Mouse (Mus musculus) monocyte, adult 2 months (primary cell): ENCODE measurements around the gene Fibcd1.

Experiments
- DNase-seq, 2 experiments: peaks; one replicate each; pipeline ENCODE4 v3.0.0; 2022; ENCODE audit warnings: low spot score in 2 of 2, low read depth in 1 of 2

The Fibcd1 gene

GRCm38 (mm10) chr2:31845896-31846691 is at the start of gene Fibcd1:
Gene Fibcd1, minus strand, starts transcription at chr2:31846005.
- no peak for DNase-seq

GRCm38 (mm10) chr2:31894221-31894870 is 48.5 kb upstream of the Fibcd1 start:
- no peak for DNase-seq

- DNase-seq: no peak
Measured at GRCm38 (mm10) chr2:31893110-31893669, 47.4 kb upstream of the Fibcd1 start.

GRCm38 (mm10) chr2:31891219-31891618 is 45.4 kb upstream of the Fibcd1 start:
- no peak for DNase-seq

GRCm38 (mm10) chr2:31888871-31889270 is 43.1 kb upstream of the Fibcd1 start:
- no peak for DNase-seq

GRCm38 (mm10) chr2:31887030-31887429 is 41.2 kb upstream of the Fibcd1 start, which contains the start of gene Lamc3:
Gene Lamc3, plus strand, starts transcription at chr2:31887291.
- DNase-seq: no peak

- DNase-seq: no peak
Measured at GRCm38 (mm10) chr2:31884806-31885205, 39.0 kb upstream of the Fibcd1 start.

- no peak for DNase-seq
Measured at GRCm38 (mm10) chr2:31883061-31883460, 37.3 kb upstream of the Fibcd1 start.

GRCm38 (mm10) chr2:31880868-31881267 is 35.1 kb upstream of the Fibcd1 start:
- DNase-seq: peak in 1 of 2 experiments; percentile 22

- DNase-seq: no peak
Measured at GRCm38 (mm10) chr2:31878610-31879009, 32.8 kb upstream of the Fibcd1 start.

GRCm38 (mm10) chr2:31876446-31876845 is 30.6 kb upstream of the Fibcd1 start:
- no peak for DNase-seq

GRCm38 (mm10) chr2:31874290-31874855 is 28.6 kb upstream of the Fibcd1 start:
- DNase-seq: no peak

GRCm38 (mm10) chr2:31870683-31871082 is 24.9 kb upstream of the Fibcd1 start:
- DNase-seq: no peak

GRCm38 (mm10) chr2:31869692-31870091 is 23.9 kb upstream of the Fibcd1 start:
- no peak for DNase-seq

GRCm38 (mm10) chr2:31868538-31869164 is 22.8 kb upstream of the Fibcd1 start:
- no peak for DNase-seq

GRCm38 (mm10) chr2:31867773-31868537 is 22.1 kb upstream of the Fibcd1 start:
- DNase-seq: no peak

GRCm38 (mm10) chr2:31865794-31866193 is 20.0 kb upstream of the Fibcd1 start:
- no peak for DNase-seq

GRCm38 (mm10) chr2:31865322-31865721 is 19.5 kb upstream of the Fibcd1 start:
- no peak for DNase-seq

GRCm38 (mm10) chr2:31864891-31865290 is 19.1 kb upstream of the Fibcd1 start:
- DNase-seq: no peak

GRCm38 (mm10) chr2:31863766-31864165 is 18.0 kb upstream of the Fibcd1 start:
- no peak for DNase-seq

- no peak for DNase-seq
Measured at GRCm38 (mm10) chr2:31862919-31863318, 17.1 kb upstream of the Fibcd1 start.
